Mouse (Mus musculus) adrenal gland, adult 10 weeks (tissue): ENCODE data around the gene Clic1. TPM values are rescaled to one million over a fixed set of nuclear protein-coding genes. Genes with fewer than 3 reads are reported as not detected.

Source experiments
- polyA plus RNA-seq: library from polyadenylated mRNA; stranded (reverse); fragments of 350-450 nt; fragmentation: Illumina TruSeq; extraction: RNeasy Lipid Tissue Mini Kit (QIAGEN cat#74804); gene quantifications from one replicate; pipeline ENCODE4 v1.2.3, GENCODE M21; 2014; ENCODE audit warnings: low read depth, low replicate concordance

Gene Clic1
- 23.6 TPM for polyA plus RNA-seq

DNA sequence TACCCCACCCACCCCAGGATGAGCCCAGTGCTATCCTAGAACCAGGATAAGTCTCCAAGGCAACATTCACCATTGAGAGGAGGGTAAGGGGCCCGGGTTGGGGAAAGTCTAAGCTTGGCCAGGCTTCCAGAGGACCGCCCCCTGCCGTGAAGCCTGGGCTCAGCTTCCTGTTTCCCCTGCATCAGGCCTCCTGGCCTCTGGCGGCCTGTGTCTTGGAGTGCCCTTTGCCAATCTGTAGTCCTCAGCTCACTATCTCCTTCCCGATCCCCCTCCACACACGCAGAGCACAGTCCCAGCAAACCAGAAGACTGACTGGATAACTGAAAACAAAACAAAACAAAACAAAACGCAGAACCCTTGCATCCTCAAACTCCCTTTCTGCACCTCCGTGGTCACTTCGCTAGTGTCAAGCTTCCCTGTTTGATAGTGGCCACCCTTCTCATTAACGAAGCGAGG, at the start of gene Clic1:
Gene Clic1, plus strand, starts transcription at position 406 of the 456 bp plus-strand sequence.

DNA sequence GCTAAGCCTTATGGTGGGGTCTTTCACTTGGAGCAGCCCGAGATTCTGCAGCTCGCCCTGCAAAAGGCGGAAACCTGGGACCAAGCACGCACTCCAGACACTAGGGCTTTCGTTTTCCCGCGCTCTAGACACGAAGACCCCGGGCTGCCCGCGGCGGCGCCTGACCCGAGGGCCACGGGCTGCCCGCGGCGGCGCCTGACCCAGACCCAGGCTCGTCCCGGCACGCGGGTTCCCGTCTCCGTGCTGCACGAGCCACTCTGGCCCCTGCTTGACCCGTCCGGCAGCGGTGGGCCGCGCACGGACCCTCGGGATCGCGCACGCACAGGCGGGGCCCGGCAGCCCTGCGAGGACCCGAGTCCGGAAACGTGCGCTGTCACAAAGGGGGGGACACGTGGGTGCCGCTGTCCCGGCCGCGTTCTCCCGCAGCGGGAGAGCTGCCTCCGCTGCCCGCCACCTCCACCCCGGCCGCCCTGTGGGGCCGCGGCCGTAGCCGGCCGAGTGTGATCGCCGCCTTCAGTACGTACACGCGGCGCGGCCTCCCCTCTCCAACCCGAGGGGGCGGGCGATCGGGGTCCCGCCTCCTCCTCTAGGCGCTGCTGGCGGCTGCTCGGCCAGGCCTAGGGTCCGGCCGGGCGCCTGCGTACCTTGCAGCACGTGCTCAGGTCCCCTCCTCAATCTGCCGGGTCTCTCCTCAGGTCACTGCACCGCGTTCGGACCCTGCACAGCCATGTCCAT, 48.9 kb upstream of the Clic1 start, which contains the start of gene Vars:
Gene Vars, plus strand, starts transcription at position 271 of the 735 bp plus-strand sequence.

DNA sequence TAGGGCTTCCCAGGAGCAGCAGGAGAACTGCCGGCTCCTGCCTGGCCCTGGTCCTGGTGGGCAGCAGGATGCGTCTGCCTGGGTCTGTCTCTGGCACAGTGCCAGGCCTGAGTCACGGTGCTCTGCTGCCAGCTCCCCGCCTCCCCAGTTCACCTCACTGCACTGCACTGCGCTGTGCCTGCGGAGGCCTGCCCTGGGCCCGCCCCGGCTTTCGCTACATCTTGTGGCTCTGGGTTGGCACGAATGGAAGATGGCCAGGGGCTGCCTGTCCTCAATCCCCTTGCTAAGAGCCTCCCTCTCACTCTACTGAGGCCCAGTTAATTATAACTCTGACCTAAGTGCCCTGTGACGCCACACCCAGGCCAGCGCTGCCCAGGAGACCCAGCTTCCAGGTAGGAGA, 33.4 kb upstream of the Clic1 start, which contains the start of gene Vwa7:
Gene Vwa7, plus strand, starts transcription at position 204 of the 400 bp plus-strand sequence.

DNA sequence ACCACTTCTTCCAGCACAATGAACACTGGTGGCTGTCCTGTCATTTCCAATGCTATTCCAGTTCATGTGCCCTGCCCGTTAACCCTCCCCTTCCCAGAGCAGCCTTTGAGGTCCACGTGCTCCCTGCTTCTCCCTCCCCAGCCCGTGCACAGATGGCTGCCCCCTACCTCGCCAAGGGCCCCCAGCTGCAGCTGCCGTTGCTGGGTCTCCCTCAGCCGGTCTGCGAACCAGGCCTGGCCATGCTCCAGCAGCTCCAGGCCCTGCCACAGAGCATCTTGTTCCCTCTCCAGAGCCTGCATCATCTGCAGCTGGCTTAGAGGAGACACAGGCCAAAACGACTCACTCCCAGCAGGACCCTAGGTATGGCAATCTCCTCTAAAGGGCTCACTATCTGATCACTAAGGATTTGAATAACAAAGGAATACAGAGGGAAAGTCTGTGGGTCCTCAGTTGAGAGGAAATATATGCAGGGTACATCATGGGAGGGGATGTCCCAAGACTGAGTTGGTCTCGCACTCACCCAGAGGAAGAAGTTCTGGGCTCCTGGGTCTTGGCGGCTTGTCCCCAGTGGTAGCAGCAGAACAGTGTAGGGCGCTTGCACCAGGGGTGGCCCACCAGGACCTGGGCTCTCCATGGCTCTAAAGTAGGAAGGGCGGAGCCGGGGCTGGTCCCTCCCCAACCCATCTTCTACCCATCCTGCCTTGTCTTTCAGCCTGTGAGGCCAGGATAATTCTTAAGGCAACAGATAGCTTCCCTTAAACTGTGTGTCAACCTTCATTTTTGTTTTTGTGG, 22.3 kb upstream of the Clic1 start, which contains the start of gene Sapcd1:
Gene Sapcd1, minus strand, starts transcription at position 740 of the 792 bp plus-strand sequence.

DNA sequence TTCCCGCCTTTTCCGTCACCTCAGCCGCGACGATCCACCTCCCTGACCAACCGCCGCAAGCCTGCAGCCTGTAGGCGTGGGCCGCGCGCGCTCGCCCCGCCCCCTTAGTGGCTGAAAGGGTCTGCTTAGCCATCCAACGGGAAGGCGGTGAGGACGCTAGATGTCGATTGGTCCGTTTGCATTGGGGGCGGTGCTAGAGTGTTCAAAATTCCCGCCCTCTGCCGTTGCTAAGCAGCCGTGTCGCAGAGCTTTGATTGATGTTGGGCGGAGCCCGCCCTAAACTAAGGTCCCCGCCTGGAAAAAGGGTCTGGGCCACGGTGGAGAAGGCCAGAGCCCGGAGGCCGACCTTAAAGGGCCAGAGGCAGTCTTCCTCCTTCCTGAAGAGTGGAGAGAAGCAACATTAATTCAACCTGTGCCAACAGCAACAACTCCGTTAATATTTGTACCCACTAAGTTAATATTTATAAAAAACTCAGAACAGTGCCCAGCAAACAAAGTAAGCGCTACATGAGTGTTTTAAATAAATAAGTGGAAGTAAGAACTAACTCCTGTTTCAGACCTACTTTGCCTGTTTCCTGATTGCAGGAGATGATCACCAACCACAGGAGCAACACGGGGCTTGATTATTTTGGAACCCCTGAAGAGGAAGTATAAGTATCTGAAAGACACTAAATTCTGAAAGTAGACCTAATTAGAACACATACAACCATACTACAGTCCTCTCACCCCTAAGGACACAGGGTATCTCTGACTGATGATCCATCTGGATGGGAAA, 2.9 kb upstream of the Clic1 start, which contains the start of gene Msh5:
Gene Msh5, minus strand, starts transcription at position 65 of the 775 bp plus-strand sequence.

DNA sequence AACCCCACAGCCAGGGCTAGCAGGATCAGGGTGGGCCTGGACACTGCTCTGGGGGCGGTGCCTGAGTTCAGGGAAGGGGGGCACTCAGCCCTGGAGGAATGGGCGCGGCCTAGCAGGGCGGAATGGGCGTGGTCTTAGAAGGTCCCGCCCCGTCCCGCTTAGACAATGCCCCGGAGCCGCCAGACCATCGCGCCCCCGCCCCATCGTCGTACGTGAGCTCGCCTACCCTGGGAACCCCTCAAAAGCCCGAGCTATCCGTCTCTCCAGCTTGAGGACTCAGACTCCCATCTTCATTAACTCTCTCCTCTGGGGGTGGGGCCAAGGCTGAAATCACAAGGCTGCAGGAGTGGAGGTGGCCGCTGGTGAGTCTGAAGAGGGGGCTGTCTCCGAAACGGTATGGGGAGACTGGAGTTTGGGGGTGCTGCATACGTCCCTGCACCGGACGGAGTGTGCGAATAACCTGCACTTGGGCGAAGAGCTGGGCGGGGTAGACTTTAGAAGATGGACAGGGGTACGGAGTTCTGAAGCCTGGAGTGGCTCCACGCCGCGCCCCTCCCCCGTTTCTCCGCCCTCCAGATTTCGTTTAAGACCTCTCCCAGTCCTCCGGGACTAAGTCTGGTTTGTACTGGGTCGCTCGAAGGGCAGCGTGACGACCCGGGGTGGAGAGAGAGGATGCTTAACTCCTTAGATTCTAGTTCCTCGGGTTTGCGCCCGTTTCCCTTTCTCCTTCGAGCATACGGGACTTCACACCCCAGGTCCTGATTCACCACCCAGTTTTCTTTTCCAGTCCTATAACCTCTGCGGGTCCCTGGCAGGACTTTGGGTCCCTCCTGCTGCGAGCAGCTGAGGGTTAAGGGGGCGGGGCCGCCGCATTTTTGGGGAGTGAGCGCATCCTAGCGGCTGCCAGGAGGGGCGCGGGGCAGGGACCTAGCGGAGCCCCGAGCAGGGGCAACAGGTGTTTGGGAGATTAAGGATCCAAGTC, 9.4 kb downstream of the Clic1 start, which contains the start of gene Ddah2:
Gene Ddah2, plus strand, starts transcription at position 125 of the 982 bp plus-strand sequence.

DNA sequence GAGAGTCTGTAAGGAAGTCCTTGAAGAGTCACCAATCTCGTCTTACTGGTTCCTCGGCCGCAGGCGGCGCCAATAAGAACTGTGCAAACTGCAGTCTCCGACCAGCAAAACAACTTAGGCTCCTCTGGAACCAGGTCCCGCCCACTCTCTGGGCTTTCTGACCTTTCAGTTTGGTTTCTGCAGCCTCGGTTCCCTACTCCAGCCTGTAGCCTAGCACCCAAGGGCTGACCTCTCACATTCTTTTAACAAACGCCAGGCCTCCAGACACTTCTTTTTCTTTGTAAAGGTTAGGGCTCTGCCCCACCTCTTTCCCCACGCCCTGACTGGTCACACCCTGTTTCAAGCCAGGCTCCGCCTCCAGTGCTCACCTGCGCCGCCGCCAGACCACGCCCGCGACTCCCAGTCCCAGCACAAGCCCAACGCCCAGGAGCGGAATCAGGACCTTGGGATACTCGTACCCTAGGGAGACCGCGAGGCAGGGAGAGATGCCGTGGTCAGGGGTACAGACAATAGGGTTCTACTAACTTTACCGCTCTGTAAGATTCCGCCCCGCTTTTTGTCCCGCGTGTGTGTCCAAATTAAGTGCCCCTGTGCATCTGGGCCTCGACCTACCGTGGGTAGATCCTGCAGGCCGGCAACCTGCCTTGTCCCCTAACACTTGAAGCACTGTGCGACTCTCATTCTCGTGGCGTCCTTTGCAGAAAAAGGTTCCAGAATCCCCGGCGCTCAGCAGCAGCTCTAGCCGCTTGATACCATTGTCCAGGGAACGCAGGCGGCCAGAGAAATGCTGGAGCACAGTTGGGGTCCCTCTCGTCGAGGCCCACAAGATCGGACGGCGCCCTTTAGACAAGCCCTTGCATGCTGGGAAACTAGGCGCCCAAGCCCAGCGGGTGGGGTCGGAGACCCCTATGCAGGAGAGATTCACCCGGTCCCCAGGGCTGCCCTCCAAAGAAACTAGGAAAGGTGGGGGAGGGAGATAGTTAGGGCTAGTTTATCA, 15.5 kb downstream of the Clic1 start, which contains the start of gene Ly6g6c:
Gene Ly6g6c, plus strand, starts transcription at position 438 of the 997 bp plus-strand sequence.

DNA sequence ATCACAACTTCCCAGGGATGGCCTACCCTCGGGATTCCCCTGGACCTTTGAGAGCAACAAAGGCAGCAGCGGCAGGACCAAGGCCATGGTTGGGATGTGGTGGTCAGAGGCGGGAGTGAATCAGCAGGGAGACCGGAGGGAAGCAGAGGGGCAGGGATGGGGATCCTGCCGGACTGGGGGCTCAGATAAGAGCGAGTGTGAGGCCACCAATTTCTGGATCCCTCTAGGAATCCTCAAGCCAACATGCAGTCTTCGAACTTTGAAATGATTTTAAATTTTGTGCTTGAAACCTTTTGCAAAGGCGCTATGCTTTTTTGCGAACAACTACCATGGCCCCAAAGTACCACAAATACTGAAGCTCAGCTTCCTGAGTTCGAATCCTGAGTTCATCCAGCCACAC, 16.3 kb downstream of the Clic1 start, which contains the start of gene Mpig6b:
Gene Mpig6b, minus strand, starts transcription at position 101 of the 400 bp plus-strand sequence.

DNA sequence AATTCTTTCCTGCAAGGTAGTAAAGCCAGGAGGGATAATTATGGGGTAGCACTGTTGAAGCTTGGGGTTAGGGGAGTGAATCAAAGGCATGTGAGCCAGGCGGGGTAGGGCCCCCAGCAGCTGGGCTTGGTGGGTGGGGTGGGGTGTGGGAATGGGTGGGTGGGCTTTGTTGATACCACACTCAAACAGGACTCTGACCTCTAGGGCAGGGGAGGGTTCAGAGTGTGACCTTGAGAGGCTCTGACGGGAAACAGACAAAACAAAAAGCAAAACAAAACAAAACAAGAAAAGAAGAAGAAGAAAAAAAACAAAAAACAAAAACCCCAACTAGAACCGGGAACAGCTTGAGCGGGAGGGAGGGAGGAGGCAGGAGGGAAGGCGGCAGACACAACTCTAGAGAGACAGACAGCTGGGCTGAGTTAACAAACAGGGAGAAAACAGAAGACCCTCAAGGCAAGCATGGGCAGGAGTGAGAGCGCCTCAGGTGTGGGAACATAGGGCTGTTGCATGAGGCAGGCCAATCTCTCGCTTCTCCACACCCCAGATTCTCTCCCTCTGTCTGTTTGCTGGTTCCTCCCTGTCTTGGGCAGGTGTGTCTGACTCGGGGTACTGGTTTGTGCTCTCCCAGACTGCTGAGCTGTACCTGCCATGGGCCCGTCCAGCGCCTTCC, 26.9 kb downstream of the Clic1 start, which contains the start of gene Ly6g6e:
Gene Ly6g6e, plus strand, starts transcription at position 396 of the 670 bp plus-strand sequence.

DNA sequence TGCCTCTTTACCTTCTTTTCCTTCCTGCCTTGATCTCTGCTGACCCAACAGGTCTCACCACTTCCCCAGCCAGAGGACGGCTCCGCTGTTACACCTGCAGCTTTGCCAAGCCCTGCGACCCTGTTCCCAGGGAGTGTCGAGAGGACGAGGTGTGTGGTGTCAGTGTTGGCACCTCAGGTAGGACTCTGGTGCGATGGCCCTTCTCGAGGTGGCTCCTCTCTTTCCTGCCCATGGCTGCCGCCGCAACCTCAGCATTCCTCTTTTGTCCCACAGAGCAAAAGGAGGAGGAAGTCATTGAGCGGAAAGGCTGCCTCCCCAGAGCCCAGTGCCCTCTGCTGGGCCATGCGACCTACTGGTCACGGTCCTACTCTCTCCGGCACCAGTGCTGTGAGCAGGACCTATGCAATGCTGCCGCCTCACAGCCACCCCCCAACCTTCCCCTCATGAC, 28.0 kb downstream of the Clic1 start, which contains the start of gene Ly6g6d:
Gene Ly6g6d, minus strand, starts transcription at position 280 of the 448 bp plus-strand sequence.

DNA sequence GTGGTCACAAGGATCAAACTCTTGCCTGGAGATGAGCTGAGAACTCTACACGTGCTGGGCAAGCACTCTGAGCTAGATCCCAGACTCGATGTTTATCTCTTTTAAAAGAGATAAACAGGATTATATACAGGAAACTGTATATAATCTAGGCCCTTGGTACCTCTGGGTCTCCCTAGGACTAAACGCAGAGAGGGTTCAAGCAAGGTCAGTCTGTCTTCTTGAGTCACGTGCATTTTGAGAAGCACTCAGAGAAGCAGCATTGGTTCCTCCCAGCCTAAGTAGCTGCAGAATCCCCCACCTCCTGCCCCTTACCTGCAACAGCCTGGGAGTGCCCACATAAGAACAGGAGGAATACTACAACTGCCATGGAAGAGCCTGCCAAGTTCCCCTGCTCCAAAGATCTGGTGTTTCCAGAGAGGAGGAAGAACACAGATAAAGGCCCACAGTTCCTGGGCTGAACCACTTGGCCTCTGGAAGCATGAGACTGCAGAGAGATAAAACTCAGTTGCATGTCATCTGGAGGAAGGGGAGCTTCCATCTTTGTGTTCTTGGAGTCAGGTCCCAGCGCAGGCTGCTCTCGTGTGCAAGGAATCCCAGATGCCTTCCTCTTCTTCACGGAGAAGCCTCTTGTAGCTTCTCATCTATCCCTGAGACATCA, 35.6 kb downstream of the Clic1 start, which contains the start of gene Ly6g6f:
Gene Ly6g6f, minus strand, starts transcription at position 403 of the 658 bp plus-strand sequence.

DNA sequence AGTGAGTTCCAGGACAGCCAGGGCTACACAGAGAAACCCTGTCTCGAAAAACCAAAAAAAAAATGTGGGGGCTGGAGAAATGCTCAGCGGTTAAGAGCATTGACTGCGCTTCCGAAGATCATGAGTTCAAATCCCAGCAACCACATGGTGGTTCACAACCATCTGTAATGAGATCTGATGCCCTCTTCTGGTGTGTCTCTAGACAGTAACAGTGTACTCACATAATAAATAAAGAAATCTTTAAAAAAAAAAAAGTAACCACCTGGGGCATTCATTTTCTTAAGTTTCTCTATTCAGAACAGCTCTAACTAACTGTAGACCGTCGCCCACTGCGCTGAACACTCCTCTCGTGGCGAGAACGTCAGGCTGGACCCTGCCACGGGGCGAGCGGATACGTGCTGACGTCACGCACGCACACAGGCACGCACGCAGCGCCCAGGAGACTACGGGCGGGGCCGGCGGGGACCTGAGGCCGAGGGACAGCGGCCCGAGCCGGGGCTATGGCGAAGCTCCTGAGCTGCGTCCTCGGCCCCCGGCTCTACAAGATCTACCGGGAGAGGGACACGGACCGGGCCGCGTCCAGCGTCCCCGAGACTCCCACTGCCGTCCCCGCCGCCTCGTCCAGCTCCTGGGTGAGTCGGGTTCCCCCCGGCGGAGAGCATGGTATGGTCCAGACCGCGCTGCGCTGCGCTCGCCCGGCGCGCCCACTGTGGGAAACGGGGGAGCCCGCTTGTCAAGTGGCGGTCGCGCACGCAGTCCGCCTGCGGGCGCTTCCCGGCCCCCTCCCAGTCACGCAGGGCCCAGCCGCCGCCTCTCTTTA, 39.3 kb downstream of the Clic1 start, which contains the start of gene Abhd16a:
Gene Abhd16a, plus strand, starts transcription at position 439 of the 820 bp plus-strand sequence.

DNA sequence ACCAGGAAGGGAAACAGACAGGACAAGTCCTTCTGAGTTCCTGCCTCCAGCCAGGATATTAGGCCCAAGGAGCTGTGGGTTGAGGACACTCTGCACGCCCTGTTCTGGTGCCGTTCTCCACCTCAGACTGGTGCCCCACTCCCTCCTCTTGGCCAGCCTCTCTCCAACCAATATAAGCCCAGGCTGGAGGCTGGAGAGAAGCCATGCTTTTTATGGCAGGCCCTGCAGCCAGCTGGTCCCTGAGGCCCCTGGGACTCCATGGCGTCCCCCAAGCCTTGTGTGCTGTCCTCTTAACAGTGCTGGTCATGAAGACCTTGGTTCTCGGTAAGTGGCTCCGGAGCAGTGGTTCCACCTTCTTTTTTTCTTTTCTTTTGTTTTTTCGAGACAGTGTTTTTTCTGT, 58.3 kb downstream of the Clic1 start, which contains the start of gene Ly6g5c:
Gene Ly6g5c, plus strand, starts transcription at position 183 of the 400 bp plus-strand sequence.

